Mouse (Mus musculus) liver, postnatal 0 days (tissue): ENCODE results near the gene Psmd8. TPM values are rescaled to one million over a fixed set of nuclear protein-coding genes. Genes with fewer than 3 reads are reported as not detected.
"Not testable (repeated sequence)": the region's sequence is repeated elsewhere in the genome, so short reads cannot be mapped to it uniquely, and the experiment has no call there.

Experiments used
- ATAC-seq: fragments of 200-750 bp; cut with Nextera tagmentation; 2 replicates; pipeline ENCODE4 v1.8.0; 2017; ENCODE audit warnings: mild to moderate bottlenecking, moderate library complexity
- DNase-seq: peaks from one replicate; pipeline ENCODE4 v3.0.0-alpha.2; 2016
- H3K27ac ChIP-seq: fragments of 300-500 bp; sonication (generic); 2 replicates; pipeline ENCODE4 v1.5.1; 2014; ENCODE audit warnings: antibody characterized with exemption, moderate library complexity, mild to moderate bottlenecking, low read depth
- H3K27me3 ChIP-seq: fragments of 300-500 bp; sonication (generic); 2 replicates; pipeline ENCODE4 v1.6.1; 2014; ENCODE audit warnings: low read length, control low read depth, mixed read lengths; ENCODE audit not compliant: insufficient read depth
- H3K36me3 ChIP-seq: fragments of 300-500 bp; sonication (generic); replicated peaks from 2 replicates; pipeline ENCODE4 v1.6.1; 2014; ENCODE audit warnings: mild to moderate bottlenecking, control low read depth, low read length, moderate library complexity, mixed read lengths; ENCODE audit not compliant: insufficient read depth
- H3K4me1 ChIP-seq: fragments of 300-500 bp; sonication (generic); 2 replicates; pipeline ENCODE4 v1.6.1; 2014; ENCODE audit warnings: antibody characterized with exemption, mild to moderate bottlenecking, control low read depth; ENCODE audit not compliant: insufficient read depth
- H3K4me2 ChIP-seq: fragments of 300-500 bp; sonication (generic); 2 replicates; pipeline ENCODE4 v1.6.1; 2014; ENCODE audit warnings: low read depth, mild to moderate bottlenecking, low read length, moderate library complexity, mixed read lengths
- H3K4me3 ChIP-seq: fragments of 300-500 bp; sonication (generic); 2 replicates; pipeline ENCODE4 v1.5.1; 2014; ENCODE audit warnings: low read depth, low read length
- H3K9ac ChIP-seq: fragments of 300-500 bp; sonication (generic); replicated peaks from 2 replicates; pipeline ENCODE4 v1.6.1; 2014; ENCODE audit warnings: mild to moderate bottlenecking, moderate library complexity
- H3K9me3 ChIP-seq: fragments of 300-500 bp; sonication (generic); 2 replicates; pipeline ENCODE4 v1.6.1; 2016; ENCODE audit warnings: mild to moderate bottlenecking, control low read depth, low read length, mixed read lengths
- CTCF ChIP-seq: sonication (generic); IDR thresholded peaks from 2 replicates; pipeline ENCODE4 v1.5.1; 2016; ENCODE audit warnings: antibody characterized with exemption, low read depth
- EP300 ChIP-seq: IDR thresholded peaks from 2 replicates; pipeline ENCODE4 v1.6.1; 2016; ENCODE audit warnings: antibody characterized with exemption, low read depth, mild to moderate bottlenecking
- WGBS: fragments of 180-500 bp; shearing (Covaris S2); extraction: QIAGEN DNeasy Blood & Tissue Kit; methylation state at CpG from one replicate; pipeline ENCODE4 v1.1.7; 2014; ENCODE audit not compliant: insufficient replicate concordance; 5-methylcytosine and 5-hydroxymethylcytosine counted together
- polyA plus RNA-seq: library from polyadenylated mRNA; unstranded; fragments of >200 nt; fragmentation: Nextera tagmentation; extraction: Ambion mirVana; gene quantifications from 2 replicates; pipeline ENCODE4 v1.2.1, GENCODE M21; 2015

The Psmd8 gene
- polyA plus RNA-seq, 1 experiment from 2014 or later: 143 TPM

DNA sequence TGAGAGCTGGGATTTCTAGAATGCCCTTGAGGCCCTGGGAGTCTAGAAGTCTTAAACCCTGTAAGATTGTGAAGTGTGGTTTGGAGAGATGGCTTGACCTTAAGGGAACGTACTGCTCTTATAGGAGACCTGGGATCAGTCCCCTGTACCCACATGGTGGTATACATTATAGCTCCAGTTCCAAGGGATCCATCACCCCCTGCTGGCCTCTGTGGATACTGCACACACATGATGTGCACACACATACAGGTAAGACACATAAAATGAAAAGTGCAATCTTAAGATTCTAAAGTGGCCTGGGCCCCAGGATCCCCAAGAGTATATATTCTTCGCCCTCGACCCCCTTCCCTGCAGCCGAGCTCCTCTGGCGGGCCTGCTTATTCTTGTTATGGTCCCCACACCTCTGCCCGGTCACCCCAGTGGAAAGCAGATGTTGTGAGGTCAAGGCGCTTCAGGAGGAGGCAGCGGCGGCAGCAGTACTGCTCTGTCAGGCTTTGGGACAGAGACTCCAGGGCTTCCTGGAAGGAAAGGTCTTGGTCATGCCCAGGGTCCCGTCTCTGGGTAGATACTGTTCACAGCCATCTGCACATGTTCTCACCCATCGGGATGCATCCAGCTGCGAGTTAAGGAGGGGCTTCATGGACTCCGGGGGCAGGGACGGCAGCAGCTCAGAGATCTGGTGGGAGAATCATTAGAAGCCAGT lies 26.3 kb downstream of the Psmd8 start:
- H3K4me1 ChIP-seq: peaks cover 14% of the 10 kb centered on the region
- no peak overlapping the region for H3K4me3 ChIP-seq
- H3K27ac ChIP-seq: no peak overlapping the region
- TF ChIP-seq CTCF (peak; percentile 33), EP300 (no peak)
- no peak overlapping the region for H3K9ac ChIP-seq
- no peak overlapping the region for H3K4me2 ChIP-seq
- H3K27me3 ChIP-seq: peaks cover 10% of the 10 kb centered on the region
- WGBS: 90% methylated on average over 14 of the region's 14 CpGs
- H3K9me3 ChIP-seq: peaks cover 3% of the 10 kb centered on the region; the same call in 1 of the 2 replicates
- ATAC-seq (no peak), DNase-seq (no peak)
- peaks cover 6% of the 10 kb centered on the region; the same call in 1 of the 2 replicates for H3K36me3 ChIP-seq

DNA sequence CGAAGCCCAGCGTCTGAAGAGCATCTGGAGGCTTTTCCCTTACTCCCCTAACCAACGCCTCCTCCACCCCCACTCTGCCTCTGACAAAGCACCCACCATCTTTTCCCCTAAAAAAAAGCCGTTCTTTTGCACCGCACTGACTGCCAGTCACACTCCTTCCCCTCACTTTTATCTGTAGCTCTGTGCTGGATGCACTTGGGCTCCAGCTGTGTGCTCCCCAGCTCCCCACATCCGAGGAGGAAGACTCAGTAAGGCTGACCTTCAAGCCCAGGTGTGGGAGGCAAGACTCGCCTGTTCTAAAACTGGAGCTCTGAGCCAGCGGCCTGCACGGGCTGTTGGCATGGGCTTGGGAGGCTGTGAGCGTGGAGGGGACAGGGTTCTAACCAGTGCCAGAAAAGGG lies 29.0 kb downstream of the Psmd8 start:
- Histone ChIP-seq H3K4me1 (peaks cover 12% of the 10 kb centered on the region), H3K27ac (no peak overlapping the region), H3K4me3 (no peak overlapping the region), H3K36me3 (peaks cover 6% of the 10 kb centered on the region; the same call in 1 of the 2 replicates), H3K27me3 (no peaks in the 10 kb centered on the region), H3K9ac (no peak overlapping the region), H3K9me3 (peaks cover 3% of the 10 kb centered on the region; the same call in 1 of the 2 replicates), H3K4me2 (no peak overlapping the region)
- DNase-seq (no peak), ATAC-seq (no peak)
- TF ChIP-seq EP300 (no peak), CTCF (no peak)
- WGBS: 68% methylated on average over 10 of the region's 10 CpGs

DNA sequence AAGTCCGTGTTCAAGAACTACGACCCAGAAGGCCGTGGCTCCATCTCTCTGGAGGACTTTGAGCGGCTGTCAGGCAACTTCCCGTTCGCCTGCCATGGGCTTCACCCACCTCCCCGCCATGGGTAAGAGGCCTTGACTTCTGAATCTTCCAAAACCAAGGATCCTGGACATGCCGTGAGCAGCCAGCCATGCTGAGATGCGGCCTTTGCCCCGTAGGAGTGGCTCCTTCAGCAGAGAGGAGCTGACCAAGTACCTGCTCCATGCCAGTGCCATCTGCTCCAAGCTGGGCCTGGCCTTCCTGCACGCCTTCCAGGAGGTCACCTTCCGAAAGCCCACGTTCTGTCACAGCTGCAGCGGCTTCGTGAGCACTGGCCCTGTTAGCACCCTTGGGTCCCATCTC lies 31.7 kb downstream of the Psmd8 start:
- Histone ChIP-seq H3K4me3 (no peak overlapping the region), H3K9me3 (no peaks in the 10 kb centered on the region), H3K9ac (no peak overlapping the region), H3K27me3 (no peaks in the 10 kb centered on the region), H3K36me3 (no peaks in the 10 kb centered on the region), H3K4me1 (peaks cover 4% of the 10 kb centered on the region; the same call in 1 of the 2 replicates), H3K27ac (no peak overlapping the region), H3K4me2 (no peak overlapping the region)
- no peak for DNase-seq
- WGBS: 83% methylated on average over 15 of the region's 15 CpGs
- TF ChIP-seq EP300 (no peak), CTCF (no peak)
- no peak for ATAC-seq

DNA sequence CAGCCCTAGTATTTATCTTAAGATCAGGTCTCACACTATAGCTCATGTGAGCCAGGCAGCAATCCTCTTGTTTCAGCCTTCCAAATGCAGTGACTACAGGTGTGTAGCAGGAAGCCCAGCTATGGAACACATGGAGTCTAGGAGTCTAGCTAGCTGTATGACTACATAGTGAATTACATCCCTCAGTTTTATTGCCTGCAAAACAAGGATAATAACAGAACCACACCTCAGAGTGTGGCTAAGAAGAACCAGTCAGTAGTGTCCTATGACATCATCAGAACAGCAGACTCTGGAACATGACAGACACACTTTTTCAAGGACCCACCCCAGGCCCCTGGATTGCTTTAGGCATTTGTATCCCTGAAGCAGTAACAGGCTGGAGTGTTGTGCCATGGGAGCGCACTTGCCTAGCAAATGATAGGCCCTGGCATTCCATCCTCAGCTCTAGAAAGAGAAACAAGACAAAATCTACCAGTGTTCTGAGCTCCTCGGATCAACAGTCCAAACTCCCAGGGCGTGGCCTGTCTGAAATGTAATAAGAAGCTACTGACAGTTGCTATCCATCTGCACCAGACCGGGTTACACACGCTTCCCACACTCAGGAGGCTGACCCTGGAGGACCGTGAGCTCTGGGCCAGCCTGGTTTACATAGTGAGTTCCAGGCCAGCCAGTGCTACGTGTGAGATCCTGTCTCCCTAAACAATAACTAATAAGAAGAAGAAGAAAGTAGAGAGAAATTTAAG lies 33.7 kb downstream of the Psmd8 start:
- Histone ChIP-seq H3K27me3 (no peaks in the 10 kb centered on the region), H3K4me1 (peaks cover 4% of the 10 kb centered on the region; the same call in 1 of the 2 replicates), H3K36me3 (no peaks in the 10 kb centered on the region), H3K9me3 (no peaks in the 10 kb centered on the region), H3K27ac (no peak overlapping the region), H3K4me3 (no peak overlapping the region), H3K4me2 (no peak overlapping the region), H3K9ac (no peak overlapping the region)
- WGBS: 70% methylated on average over 7 of the region's 7 CpGs
- DNase-seq: no peak
- TF ChIP-seq CTCF: no peak
- no peak for TF ChIP-seq EP300
- ATAC-seq: no peak

DNA sequence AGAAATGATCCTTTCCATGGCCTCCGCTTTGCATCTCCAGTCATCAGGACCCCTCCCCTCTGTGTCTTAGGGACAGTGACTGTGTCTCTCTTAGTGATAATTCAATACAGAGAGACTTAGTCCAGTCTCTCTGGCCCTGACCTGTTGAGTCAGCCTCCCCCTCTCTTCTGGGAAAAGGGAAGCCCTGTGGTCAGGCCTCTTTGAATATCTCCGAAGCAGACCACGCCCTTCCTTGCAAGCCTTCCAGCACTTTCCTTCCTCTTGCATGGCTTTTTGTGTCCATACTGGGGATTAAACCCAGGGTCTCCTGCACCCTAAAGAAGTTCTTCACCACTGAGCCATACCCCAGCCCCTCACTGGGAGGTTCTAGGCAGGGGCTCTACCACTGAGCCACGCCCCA lies 36.5 kb downstream of the Psmd8 start:
- no peaks in the 10 kb centered on the region for H3K27me3 ChIP-seq
- ATAC-seq (no peak), DNase-seq (no peak)
- H3K4me1 ChIP-seq: peaks cover 4% of the 10 kb centered on the region; the same call in 1 of the 2 replicates
- no peaks in the 10 kb centered on the region for H3K36me3 ChIP-seq
- H3K9ac ChIP-seq: no peak overlapping the region
- 61% methylated on average over 4 of the region's 4 CpGs for WGBS
- no peak overlapping the region for H3K27ac ChIP-seq
- H3K4me3 ChIP-seq: no peak overlapping the region
- no peaks in the 10 kb centered on the region for H3K9me3 ChIP-seq
- H3K4me2 ChIP-seq: no peak overlapping the region
- TF ChIP-seq EP300 (no peak), CTCF (no peak)

DNA sequence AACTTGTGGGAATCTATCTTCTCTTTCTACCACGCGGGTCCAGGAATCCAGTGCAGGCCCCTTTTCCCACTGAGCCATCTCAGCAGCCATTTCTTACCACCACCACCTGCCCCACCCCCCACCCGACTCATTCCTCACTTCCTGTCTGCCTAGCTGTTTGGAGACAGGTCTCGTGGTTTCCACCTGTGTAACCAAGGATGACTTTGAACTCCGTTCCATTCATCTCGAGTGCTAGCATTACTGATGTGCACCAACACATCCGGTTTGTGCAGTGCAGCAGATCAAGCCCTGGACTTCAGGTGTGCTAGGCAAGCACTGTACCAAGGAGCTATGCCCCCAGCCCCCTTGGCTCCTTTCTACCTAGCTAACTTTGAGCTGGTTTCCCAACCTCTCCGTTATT lies 39.1 kb downstream of the Psmd8 start:
- Histone ChIP-seq H3K4me3 (no peak overlapping the region), H3K4me1 (peaks cover 4% of the 10 kb centered on the region; the same call in 1 of the 2 replicates), H3K27me3 (no peaks in the 10 kb centered on the region), H3K9ac (no peak overlapping the region), H3K9me3 (no peaks in the 10 kb centered on the region), H3K36me3 (no peaks in the 10 kb centered on the region), H3K4me2 (no peak overlapping the region), H3K27ac (no peak overlapping the region)
- TF ChIP-seq EP300 (no peak), CTCF (no peak)
- DNase-seq (no peak), ATAC-seq (no peak)
- WGBS: 61% methylated on average over 8 of the region's 8 CpGs

DNA sequence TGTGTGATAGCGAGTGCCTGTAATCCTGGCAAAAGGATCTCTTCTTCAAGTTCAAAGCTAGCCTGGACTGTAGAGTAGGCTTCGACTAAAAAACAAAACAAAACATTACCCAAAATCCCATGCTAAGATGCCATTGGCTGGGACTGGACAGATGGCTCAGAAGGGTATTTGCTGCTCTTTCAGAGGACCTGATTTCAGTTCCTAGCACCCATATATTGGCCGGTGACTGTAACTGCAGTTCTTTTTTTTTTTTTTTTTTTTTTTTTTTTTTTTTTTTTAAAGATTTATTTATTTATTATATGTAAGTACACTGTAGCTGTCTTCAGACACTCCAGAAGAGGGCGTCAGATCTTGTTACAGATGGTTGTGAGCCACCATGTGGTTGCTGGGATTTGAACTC lies 41.3 kb downstream of the Psmd8 start:
- 82% methylated on average over 3 of the region's 4 CpGs for WGBS
- not testable (repeated sequence) for H3K9ac ChIP-seq

More for the DNA sequence above, 41.3 kb downstream of the Psmd8 start:
- DNase-seq, H3K36me3 ChIP-seq, H3K4me2 ChIP-seq, H3K9me3 ChIP-seq, H3K27ac ChIP-seq, H3K4me1 ChIP-seq, H3K4me3 ChIP-seq, H3K27me3 ChIP-seq, ATAC-seq: not testable (repeated sequence)
